Mouse (Mus musculus) brain, embryonic 14.5 days (tissue): ENCODE results near the gene Fbln2.

Experiments
- CTCF ChIP-seq: fragments of 200-500 bp; IDR thresholded peaks from 2 replicates; pipeline ENCODE4 v1.5.1; 2012; ENCODE audit warnings: inconsistent platforms, mild to moderate bottlenecking, moderate library complexity, borderline replicate concordance; ENCODE audit not compliant: insufficient read depth, insufficient read length; ENCODE audit errors: extremely low read depth
- POLR2A ChIP-seq: fragments of 200-500 bp; IDR thresholded peaks from 2 replicates; pipeline ENCODE4 v1.6.1; 2012; ENCODE audit warnings: mild to moderate bottlenecking, inconsistent platforms, borderline replicate concordance; ENCODE audit not compliant: poor library complexity, insufficient read depth, insufficient read length, severe bottlenecking; ENCODE audit errors: extremely low read depth

DNA sequence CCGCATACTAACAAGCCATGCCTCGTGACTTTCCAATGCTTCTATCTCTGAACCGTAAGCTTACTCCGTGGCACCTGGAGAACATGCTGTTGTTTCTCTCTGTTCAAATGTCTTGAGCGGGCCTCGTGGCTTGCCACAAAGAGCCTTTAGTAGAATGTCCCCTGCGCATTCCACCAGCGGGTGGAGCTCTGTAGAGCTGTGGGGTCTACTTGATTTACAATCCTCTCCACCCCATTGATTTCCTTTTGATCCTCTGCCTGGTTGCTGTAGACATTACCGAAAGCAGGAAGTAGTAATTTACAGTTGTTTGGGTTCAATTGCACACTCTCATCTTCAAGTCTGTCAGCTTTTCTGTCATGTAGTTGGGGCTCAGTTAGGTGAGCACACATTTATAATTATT is 100.2 kb downstream of the Fbln2 start:
- TF ChIP-seq POLR2A (no peak), CTCF (no peak)
